Mouse (Mus musculus) megakaryocyte, embryonic 14.5 days (primary cell): ENCODE data around the gene Nxph4.

ENCODE experiments used
- FLI1 ChIP-seq: IDR thresholded peaks from 2 replicates; pipeline ENCODE4 v1.6.1; 2012; ENCODE audit warnings: low read length, inconsistent platforms, mixed read lengths
- GATA1 ChIP-seq: IDR thresholded peaks from 3 replicates; pipeline ENCODE4 v1.6.1; 2012; ENCODE audit warnings: mixed read lengths, low read length, inconsistent platforms, borderline replicate concordance

DNA sequence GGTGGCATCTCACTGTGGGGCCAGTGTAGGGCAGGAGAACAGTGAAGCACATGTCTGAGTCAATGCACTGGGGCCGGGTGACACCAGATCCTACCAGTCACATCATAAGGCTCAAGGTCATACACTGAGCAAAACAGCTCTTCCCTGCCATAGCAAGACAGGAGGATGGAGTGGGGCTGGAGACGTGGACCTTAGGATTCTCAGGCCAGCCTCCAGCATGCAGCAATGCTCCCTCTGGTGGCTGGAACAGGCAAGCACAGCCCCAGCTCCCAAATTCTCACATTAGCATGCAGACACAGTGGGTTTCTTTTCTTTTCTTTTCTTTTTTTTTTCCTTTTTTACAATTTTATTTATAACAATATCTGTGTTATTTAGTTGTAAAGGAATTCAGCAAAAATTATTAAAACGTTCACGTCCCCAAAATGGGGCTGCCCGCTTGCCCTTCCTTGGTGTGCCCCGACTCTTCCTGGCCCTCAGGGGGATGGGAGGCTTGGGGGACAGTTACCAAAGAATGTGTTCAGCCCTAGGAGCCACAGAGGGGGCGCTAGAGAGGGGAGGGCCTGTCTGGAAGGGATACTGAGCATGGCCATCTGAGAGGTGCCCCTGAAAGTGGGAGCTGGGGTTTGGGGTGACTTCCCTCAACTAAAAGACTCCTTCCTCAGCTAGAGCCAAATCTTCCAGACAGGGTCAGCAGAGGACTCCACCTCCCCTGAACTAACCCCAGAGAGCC lies 3.7 kb upstream of the Nxph4 start:
- TF ChIP-seq GATA1 (no peak), FLI1 (no peak)
